Mouse (Mus musculus): ENCODE data around the gene Sgf29.

DNA sequence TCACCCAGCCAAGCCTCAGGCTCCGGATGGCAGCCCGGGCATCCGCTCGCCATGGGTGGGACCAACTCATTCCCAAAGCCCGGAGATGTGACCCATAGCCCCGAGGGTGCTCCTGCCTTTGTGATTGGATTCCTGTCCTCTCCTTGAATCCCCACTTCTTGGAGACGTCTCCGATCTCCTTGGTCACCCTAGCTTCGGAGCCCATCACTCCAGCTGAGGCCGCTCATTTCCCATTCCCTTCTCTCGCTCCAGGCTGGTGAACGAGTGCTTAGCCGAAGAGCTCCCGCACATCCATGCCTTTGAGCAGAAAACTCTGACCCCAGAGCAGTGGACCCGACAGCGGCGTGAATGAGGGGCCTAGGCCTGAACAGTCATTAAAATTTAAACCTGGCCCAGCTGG, 47.2 kb downstream of the Sgf29 start:
- TF ChIP-seq CTCF (IDR thresholded peaks at IDR 0.05; ENCODE audit: insufficient read depth, low read length) (no peak), POLR2A (IDR thresholded peaks at IDR 0.05; ENCODE audit: borderline replicate concordance, extremely low read depth, low read depth, low read length) (no peak)

Data from lung, adult 2 months (tissue).